Mouse (Mus musculus): ENCODE measurements around the gene Atg2b. TPM values are rescaled to one million over a fixed set of nuclear protein-coding genes. Genes with fewer than 3 reads are reported as not detected.

Atg2b gene
- total and polyA plus RNA-seq, 3 experiments: 28.3 to 35.9 TPM; not detected in 1

- H3K4me3 ChIP-seq (ENCODE audit: control insufficient read depth in 1 of 2, insufficient read depth in 1 of 2, low read depth in 2 of 2, low read length in 2 of 2): no peak overlapping the region
- H3K9ac ChIP-seq (ENCODE audit: control insufficient read depth, low read depth, low read length, poor library complexity, severe bottlenecking): no peak overlapping the region
- DNase-seq (ENCODE audit: low read depth, low spot score): peak; percentile 30
- H3K27me3 ChIP-seq (ENCODE audit: control insufficient read depth in 1 of 2, insufficient read depth in 2 of 2, low read length in 2 of 2): no peaks in the 10 kb centered on the region
- H3K36me3 ChIP-seq (ENCODE audit: control insufficient read depth in 1 of 2, insufficient read depth in 2 of 2, low read length in 2 of 2): peaks cover 0 to 19% of the 10 kb centered on the region in 2 experiments; a peak in 2 of 4 replicates
- H3K4me1 ChIP-seq (ENCODE audit: control insufficient read depth in 1 of 2, insufficient read depth in 2 of 2, low read length in 2 of 2): peaks cover 6 to 22% of the 10 kb centered on the region in 2 experiments
- no peak overlapping the region for H3K27ac ChIP-seq (ENCODE audit: control insufficient read depth, low read depth, low read length)
- H3K9me3 ChIP-seq (replicated peaks; ENCODE audit: insufficient read depth, low read length): no peaks in the 10 kb centered on the region
- peaks cover 24% of the 10 kb centered on the region for H3K79me2 ChIP-seq (ENCODE audit: control insufficient read depth, insufficient read depth, low read length, poor library complexity)
- TF ChIP-seq BHLHE40 (IDR thresholded peaks at IDR 0.05; ENCODE audit: borderline replicate concordance, low read depth, low read length) (no peak), RCOR1 (IDR thresholded peaks at IDR 0.05; ENCODE audit: low read depth, low read length) (no peak), POLR2AphosphoS2 (IDR thresholded peaks at IDR 0.05; ENCODE audit: low read length) (no peak), POLR2A (IDR thresholded peaks at IDR 0.05; ENCODE audit: control insufficient read depth in 1 of 2, insufficient read depth in 1 of 2, low read depth in 1 of 2, low read length in 2 of 2, poor library complexity in 1 of 2) (no peak), UBTF (IDR thresholded peaks at IDR 0.05; ENCODE audit: borderline replicate concordance, insufficient read depth, low read depth, low read length) (no peak), CHD1 (IDR thresholded peaks at IDR 0.05; ENCODE audit: low read depth, low read length) (no peak), EP300 (IDR thresholded peaks at IDR 0.05; ENCODE audit: low read depth in 1 of 2, low read length in 2 of 2) (no peak), SIN3A (IDR thresholded peaks at IDR 0.05; ENCODE audit: low read length) (no peak), RAD21 (IDR thresholded peaks at IDR 0.05; ENCODE audit: low read depth, low read length) (no peak), GATA1 (IDR thresholded peaks at IDR 0.05; ENCODE audit: low read depth, low read length) (no peak), USF2 (IDR thresholded peaks at IDR 0.05; ENCODE audit: borderline replicate concordance in 1 of 2, insufficient read depth in 1 of 2, low read depth in 1 of 2, low read length in 2 of 2) (no peak), ZC3H11A (IDR thresholded peaks at IDR 0.05; ENCODE audit: low read depth, low read length) (no peak), CHD2 (IDR thresholded peaks at IDR 0.05; ENCODE audit: low read length) (no peak), USF1 (IDR thresholded peaks at IDR 0.05; ENCODE audit: low read depth, low read length) (no peak)
These were observed 3.5 kb upstream of the Atg2b start for GRCm38 (mm10) chr12:105688546-105688945.

GRCm38 (mm10) chr12:105687416-105687815, 2.4 kb upstream of the Atg2b start:
- peaks cover 0 to 27% of the 10 kb centered on the region in 2 experiments; a peak in 2 of 4 replicates for H3K36me3 ChIP-seq (ENCODE audit: control insufficient read depth in 1 of 2, insufficient read depth in 2 of 2, low read length in 2 of 2)
- no peaks in the 10 kb centered on the region for H3K27me3 ChIP-seq (ENCODE audit: control insufficient read depth in 1 of 2, insufficient read depth in 2 of 2, low read length in 2 of 2)
- TF ChIP-seq ETS1 (IDR thresholded peaks at IDR 0.05; ENCODE audit: low read depth, low read length) (no peak), TAL1 (IDR thresholded peaks at IDR 0.05; ENCODE audit: low read length) (no peak), GATA1 (IDR thresholded peaks at IDR 0.05; ENCODE audit: low read depth, low read length) (no peak)
- peaks cover 34% of the 10 kb centered on the region for H3K79me2 ChIP-seq (ENCODE audit: control insufficient read depth, insufficient read depth, low read length, poor library complexity)
- DNase-seq (ENCODE audit: low read depth, low spot score): no peak
- no peak overlapping the region for H3K4me3 ChIP-seq (ENCODE audit: control insufficient read depth in 1 of 2, insufficient read depth in 1 of 2, low read depth in 2 of 2, low read length in 2 of 2)
- H3K27ac ChIP-seq (ENCODE audit: control insufficient read depth, low read depth, low read length): no peak overlapping the region
- peaks cover 6 to 30% of the 10 kb centered on the region in 2 experiments for H3K4me1 ChIP-seq (ENCODE audit: control insufficient read depth in 1 of 2, insufficient read depth in 2 of 2, low read length in 2 of 2)
- H3K9me3 ChIP-seq (replicated peaks; ENCODE audit: insufficient read depth, low read length): no peaks in the 10 kb centered on the region
- H3K9ac ChIP-seq (ENCODE audit: control insufficient read depth, low read depth, low read length, poor library complexity, severe bottlenecking): no peak overlapping the region

Data from MEL (cell line).